Mouse (Mus musculus): ENCODE data around the gene Glyatl3.

DNA sequence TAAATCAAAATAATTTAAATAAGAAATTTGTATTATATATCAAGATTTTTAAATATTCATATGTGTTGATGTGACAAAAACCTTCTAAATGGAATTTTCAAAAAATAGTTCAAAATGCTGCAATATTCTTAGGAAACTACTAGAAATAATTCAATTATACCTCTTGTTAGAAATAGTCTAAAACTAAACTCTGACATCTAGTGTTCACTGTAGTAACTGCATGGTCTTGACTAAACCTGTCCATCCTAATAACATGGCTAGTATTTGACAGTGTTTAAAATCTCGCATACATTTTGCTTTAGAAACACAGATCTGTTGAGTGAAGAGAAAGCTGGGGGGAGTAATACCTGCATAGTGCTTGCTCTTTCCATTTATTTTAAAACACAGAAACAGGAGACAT lies 17.3 kb downstream of the Glyatl3 start:
- TF ChIP-seq CTCF (IDR thresholded peaks at IDR 0.05) (peak; percentile 85), EP300 (IDR thresholded peaks at IDR 0.05; ENCODE audit: insufficient read depth, low read depth, low read length) (no peak), POLR2A (IDR thresholded peaks at IDR 0.05; ENCODE audit: insufficient read depth, low read depth, low read length) (no peak)
